Mouse (Mus musculus) MN1 (cell line): ENCODE results near the gene Lrpprc.

Experiments
- DNase-seq: peaks from one replicate; pipeline ENCODE4 v3.0.0-alpha.2; 2016; ENCODE audit warnings: low spot score

Gene Lrpprc

GRCm38 (mm10) chr17:84716252-84716872 lies 74.2 kb downstream of the Lrpprc start:
- DNase-seq: no peak

- no peak for DNase-seq
These were observed 75.7 kb downstream of the Lrpprc start for GRCm38 (mm10) chr17:84714930-84715329.

GRCm38 (mm10) chr17:84713563-84714164 lies 76.9 kb downstream of the Lrpprc start:
- DNase-seq: no peak

GRCm38 (mm10) chr17:84709403-84709851 lies 81.2 kb downstream of the Lrpprc start:
- DNase-seq: no peak

- DNase-seq: no peak
These were observed 81.8 kb downstream of the Lrpprc start for GRCm38 (mm10) chr17:84708818-84709217.

GRCm38 (mm10) chr17:84707407-84707806 lies 83.2 kb downstream of the Lrpprc start:
- no peak for DNase-seq

GRCm38 (mm10) chr17:84698727-84699126 lies 91.9 kb downstream of the Lrpprc start:
- DNase-seq: peak; percentile 80

- no peak for DNase-seq
These were observed 94.1 kb downstream of the Lrpprc start for GRCm38 (mm10) chr17:84696537-84696936.

- no peak for DNase-seq
These were observed 96.8 kb downstream of the Lrpprc start for GRCm38 (mm10) chr17:84693741-84694140.

- DNase-seq: no peak
These were observed 100.5 kb downstream of the Lrpprc start for GRCm38 (mm10) chr17:84690111-84690510.

GRCm38 (mm10) chr17:84689316-84689715 lies 101.3 kb downstream of the Lrpprc start:
- DNase-seq: no peak

GRCm38 (mm10) chr17:84688834-84689233 lies 101.8 kb downstream of the Lrpprc start:
- no peak for DNase-seq

- no peak for DNase-seq
These were observed 102.6 kb downstream of the Lrpprc start for GRCm38 (mm10) chr17:84687994-84688393.

GRCm38 (mm10) chr17:84685286-84685685 lies 105.3 kb downstream of the Lrpprc start:
- no peak for DNase-seq

- DNase-seq: no peak
These were observed 106.3 kb downstream of the Lrpprc start for GRCm38 (mm10) chr17:84684284-84684683.

GRCm38 (mm10) chr17:84682734-84683717 lies 107.6 kb downstream of the Lrpprc start, which contains the start of gene Abcg5:
Abcg5 (minus strand) TSS chr17:84683011.
- DNase-seq: no peak

GRCm38 (mm10) chr17:84681670-84682069 lies 108.9 kb downstream of the Lrpprc start:
- no peak for DNase-seq

- no peak for DNase-seq
These were observed 113.0 kb downstream of the Lrpprc start for GRCm38 (mm10) chr17:84677595-84677994.

- DNase-seq: no peak
These were observed 114.6 kb downstream of the Lrpprc start, which contains the start of gene Abcg8 for GRCm38 (mm10) chr17:84675951-84676366. Abcg8 (plus strand) TSS chr17:84676302.

GRCm38 (mm10) chr17:84675204-84675603 lies 115.4 kb downstream of the Lrpprc start:
- no peak for DNase-seq

- DNase-seq: no peak
These were observed 116.5 kb downstream of the Lrpprc start for GRCm38 (mm10) chr17:84674048-84674447.
